Mouse (Mus musculus): ENCODE data around the gene Zbtb11. TPM values are rescaled to one million over a fixed set of nuclear protein-coding genes. Genes with fewer than 3 reads are reported as not detected.

Zbtb11 gene
- 34.9 TPM for polyA plus RNA-seq (2015; fragmentation: Illumina TruSeq; extraction: RNeasy Lipid Tissue Mini Kit (QIAGEN cat#74804); ENCODE audit: low read depth, low replicate concordance)

GRCm38 (mm10) chr16:55973431-55974255 lies at the start of gene Zbtb11:
Gene Zbtb11, plus strand, starts transcription at chr16:55973883.

DNA sequence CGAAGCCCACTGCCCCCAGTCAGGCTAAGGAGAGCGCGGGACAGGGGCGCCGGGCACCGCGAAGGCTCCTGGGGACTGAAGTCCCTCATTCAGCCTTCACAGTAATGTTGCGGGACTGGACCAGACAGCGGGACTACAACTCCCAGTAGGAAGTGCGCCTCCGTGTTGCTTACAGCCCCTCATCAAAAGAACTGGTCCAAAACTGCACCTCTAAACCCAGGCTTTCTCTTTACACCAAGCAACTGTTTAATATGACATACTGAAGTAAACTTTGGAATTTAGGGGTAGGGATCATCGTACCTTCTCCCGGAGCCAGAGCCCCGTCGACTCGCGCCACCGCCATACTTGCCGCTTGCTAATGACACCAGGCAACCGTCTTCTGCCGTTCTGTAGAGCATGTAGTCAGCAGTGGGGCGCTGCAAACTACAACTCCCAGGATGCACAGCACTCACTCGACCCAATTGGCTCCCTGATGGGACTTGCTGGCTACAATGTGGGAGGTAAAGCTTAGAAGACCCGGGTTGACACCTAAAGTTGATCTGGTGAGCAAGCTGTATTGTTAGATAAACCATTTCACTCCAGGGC lies 39.1 kb upstream of the Zbtb11 start, which contains the start of gene Cep97:
Gene Cep97, minus strand, starts transcription at position 403 of the 585 bp plus-strand sequence.

GRCm38 (mm10) chr16:55966212-55966871 lies 7.3 kb upstream of the Zbtb11 start, which contains the start of gene Rpl24:
Gene Rpl24, plus strand, starts transcription at chr16:55966275.

DNA sequence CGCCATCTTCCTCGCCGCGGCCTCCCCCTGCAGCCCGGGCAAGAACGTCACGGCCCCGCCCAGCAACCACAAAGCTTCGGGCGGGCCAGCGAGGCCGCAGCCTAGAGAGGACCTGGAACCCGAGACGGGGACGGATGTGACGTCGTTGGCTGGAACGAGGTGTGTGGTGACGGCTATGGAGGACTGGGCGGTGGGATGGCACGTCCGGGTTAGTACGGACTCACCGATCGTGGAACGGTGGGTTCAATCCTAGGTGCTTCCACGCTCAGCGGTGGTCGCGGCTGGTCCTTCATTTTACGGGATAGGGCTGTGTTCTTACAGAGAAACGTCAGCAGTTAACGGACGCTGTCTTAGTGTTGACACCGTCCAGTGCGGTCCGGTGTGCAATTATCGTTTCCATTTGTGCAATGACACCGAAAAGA lies 56.0 kb downstream of the Zbtb11 start, which contains the start of gene Pcnp:
Gene Pcnp, minus strand, starts transcription at position 79 of the 422 bp plus-strand sequence.

DNA sequence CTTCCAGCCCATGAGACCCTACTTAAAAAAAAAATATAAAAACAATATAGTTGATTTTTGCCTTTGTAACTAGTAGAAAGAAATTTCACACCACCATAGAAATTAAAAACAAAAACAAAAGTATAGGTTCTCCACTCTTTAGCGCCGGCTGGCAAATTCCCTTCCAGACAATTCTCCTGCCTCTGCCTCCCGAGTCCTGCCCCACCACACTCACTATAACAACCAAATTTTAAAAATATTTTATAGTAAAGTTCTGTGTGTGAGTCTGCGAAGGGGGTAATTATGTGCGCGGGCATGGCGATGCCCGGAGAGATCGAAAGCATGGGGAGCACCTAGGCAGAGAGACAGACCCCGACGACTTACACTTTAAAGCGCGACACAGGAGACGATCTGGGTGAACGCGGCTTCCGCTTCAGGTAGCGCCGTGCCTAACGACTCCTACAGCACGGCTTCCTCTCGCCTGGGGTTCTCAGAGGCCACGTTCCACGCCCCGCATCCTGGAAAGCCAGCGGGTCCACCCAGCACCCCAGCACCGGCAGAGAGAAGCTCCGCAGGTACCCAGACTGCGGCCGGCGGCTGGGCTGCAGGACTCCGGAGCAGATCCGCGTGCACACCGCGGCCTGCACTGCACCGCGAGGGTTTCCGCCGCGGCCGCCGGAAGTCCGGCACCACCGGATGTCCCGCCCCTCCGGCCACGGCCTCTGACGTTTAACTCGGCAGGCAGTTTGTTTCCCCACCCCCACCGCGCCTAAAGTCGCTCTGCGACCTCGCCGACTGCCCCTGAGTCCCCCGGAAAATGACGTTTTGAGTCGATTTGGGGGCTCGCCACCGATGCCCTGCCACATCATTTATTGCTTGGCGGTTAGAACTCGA lies 63.7 kb downstream of the Zbtb11 start, which contains the start of gene Trmt10c:
Gene Trmt10c, minus strand, starts transcription at position 682 of the 873 bp plus-strand sequence.

DNA sequence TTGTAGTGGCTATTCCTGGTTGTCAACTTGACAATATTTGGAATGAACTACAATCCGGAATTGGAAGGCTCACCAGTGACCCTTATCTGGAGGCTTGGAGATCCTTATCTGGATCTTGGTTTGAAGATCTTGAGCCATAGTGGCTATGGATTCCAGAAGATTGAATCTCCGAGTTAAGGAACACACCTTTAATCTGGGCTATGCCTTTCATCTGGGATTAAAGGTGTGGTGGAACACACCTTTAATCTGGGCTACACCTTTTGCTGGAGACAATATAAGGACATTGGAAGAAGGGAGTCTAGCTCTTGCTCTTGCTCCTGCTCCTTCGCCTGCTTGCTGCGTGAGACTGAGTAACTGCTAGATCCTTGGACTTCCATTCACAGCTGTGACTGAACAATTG lies 74.4 kb downstream of the Zbtb11 start, which contains the start of gene Senp7:
Gene Senp7, plus strand, starts transcription at position 301 of the 400 bp plus-strand sequence.

Other genes starting within 250 kb of the Zbtb11 start
- gene Nfkbiz, start 135.0 kb upstream of the Zbtb11 start, polyA plus RNA-seq (2015; fragmentation: Illumina TruSeq; extraction: RNeasy Lipid Tissue Mini Kit (QIAGEN cat#74804); ENCODE audit: low read depth, low replicate concordance) = 2.4 TPM
- gene Nxpe3, start 78.6 kb upstream of the Zbtb11 start, polyA plus RNA-seq (2015; fragmentation: Illumina TruSeq; extraction: RNeasy Lipid Tissue Mini Kit (QIAGEN cat#74804); ENCODE audit: low read depth, low replicate concordance) = 10.2 TPM
- gene Cep97, start 39.0 kb upstream of the Zbtb11 start, polyA plus RNA-seq (2015; fragmentation: Illumina TruSeq; extraction: RNeasy Lipid Tissue Mini Kit (QIAGEN cat#74804); ENCODE audit: low read depth, low replicate concordance) = 8.1 TPM
- gene Rpl24, start 7.6 kb upstream of the Zbtb11 start, polyA plus RNA-seq (2015; fragmentation: Illumina TruSeq; extraction: RNeasy Lipid Tissue Mini Kit (QIAGEN cat#74804); ENCODE audit: low read depth, low replicate concordance) = 704 TPM
- gene Pcnp, start 55.9 kb downstream of the Zbtb11 start, polyA plus RNA-seq (2015; fragmentation: Illumina TruSeq; extraction: RNeasy Lipid Tissue Mini Kit (QIAGEN cat#74804); ENCODE audit: low read depth, low replicate concordance) = 214 TPM
- 11.2 TPM for gene Trmt10c, start 63.9 kb downstream of the Zbtb11 start, polyA plus RNA-seq (2015; fragmentation: Illumina TruSeq; extraction: RNeasy Lipid Tissue Mini Kit (QIAGEN cat#74804); ENCODE audit: low read depth, low replicate concordance)
- 24.0 TPM for gene Senp7, start 74.5 kb downstream of the Zbtb11 start, polyA plus RNA-seq (2015; fragmentation: Illumina TruSeq; extraction: RNeasy Lipid Tissue Mini Kit (QIAGEN cat#74804); ENCODE audit: low read depth, low replicate concordance)
- gene Impg2, start 230.4 kb downstream of the Zbtb11 start, polyA plus RNA-seq (2015; fragmentation: Illumina TruSeq; extraction: RNeasy Lipid Tissue Mini Kit (QIAGEN cat#74804); ENCODE audit: low read depth, low replicate concordance) = 0.77 TPM

All from brain, adult 10 weeks (tissue).